Mouse (Mus musculus) CD4-positive helper T cell, adult 2 months (primary cell): Measurements from ENCODE around the gene Rffl.
A peak's percentile ranks its signal among the peaks of the same experiment; 100 is the strongest.
"Not testable (repeated sequence)": the region's sequence is repeated elsewhere in the genome, so short reads cannot be mapped to it uniquely, and the experiment has no call there.

ENCODE experiments used
- DNase-seq: peaks from one replicate; pipeline ENCODE4 v3.0.0-alpha.2; 2012; ENCODE audit warnings: low read depth, missing footprints, low spot score

Rffl gene

DNA sequence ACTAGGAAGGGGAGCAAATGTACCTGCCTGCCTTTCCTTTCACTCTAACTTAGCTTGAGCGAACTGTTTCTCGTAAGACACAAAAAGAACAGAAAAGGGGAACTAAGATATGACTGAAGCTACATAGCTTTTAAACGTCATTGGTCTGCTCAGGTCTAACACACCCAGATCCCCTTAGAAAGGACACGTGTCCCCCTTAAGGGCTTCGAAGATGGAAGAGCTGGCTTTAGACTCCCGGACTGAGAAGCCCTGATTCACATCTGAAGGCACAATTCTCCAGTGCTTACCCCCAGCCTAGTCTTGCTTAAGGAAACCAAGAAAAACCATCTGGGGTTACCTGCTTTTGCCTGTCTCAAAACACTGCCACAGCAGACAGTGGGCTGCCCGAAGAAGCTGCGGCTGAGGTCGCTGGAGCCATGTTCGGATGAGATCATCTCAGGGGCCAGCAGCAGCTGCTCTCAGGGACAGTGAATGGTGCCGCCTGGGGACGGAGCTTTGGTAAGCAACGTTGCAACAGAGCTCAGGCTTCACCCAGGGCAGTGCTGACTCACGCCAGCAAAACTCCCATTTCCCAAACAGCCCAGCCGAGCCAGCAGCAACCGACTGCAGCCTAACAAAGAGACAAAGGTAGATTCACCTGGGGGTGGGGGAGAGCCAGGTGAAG is 25.5 kb downstream of the Rffl start:
- no peak for DNase-seq

DNA sequence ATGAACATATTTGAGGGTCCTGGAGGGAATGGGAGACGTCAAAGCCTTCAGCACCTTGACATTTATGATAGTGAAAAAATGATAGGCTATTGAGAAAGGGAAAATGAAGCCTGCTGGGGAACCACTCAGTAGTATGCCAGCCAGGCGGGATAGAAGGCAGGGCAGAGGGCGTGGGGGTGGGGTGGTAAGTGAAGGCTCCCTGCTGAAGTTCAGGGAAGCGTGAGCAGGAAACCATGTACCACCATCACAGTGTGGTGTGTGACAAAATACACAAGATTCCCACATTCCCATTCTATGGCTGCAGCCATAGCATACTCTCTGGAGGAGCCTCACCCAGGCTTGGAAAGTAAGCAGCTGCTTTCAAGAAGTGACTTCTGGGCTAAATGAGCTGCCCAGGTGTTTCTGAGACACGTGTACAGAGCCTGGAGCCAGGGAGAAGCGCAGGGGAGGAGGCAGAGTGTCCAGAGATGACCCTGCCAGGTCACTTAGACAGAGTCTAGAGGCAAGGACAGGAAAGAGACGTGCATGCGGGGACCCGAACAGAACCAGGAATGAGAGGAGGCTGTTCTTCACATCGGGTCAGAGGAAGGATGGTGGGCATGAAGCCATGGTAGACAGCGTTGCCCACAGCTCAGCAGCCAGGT is 26.1 kb downstream of the Rffl start:
- no peak for DNase-seq

DNA sequence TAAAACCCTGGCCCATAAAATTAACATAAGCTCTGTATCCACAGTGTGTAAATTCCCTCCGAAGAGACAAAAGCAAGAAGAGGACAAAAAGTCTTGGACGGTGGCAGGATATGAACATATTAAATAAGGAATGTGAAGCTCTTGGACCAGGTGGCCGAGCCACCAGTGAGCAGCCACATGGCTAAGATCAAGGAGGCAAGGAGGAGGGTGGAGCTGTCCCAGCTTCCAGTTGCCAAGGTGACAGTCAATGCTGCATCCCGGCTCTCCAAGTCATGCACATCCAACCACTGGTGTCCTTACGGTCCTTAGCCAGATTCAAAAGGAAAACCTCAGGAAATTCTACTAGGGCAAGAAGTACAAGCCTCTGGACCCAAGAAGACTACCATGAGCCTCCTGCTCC is 32.5 kb downstream of the Rffl start:
- no peak for DNase-seq

GRCm38 (mm10) chr11:82837848-82838247 is 33.2 kb downstream of the Rffl start:
- no peak for DNase-seq

DNA sequence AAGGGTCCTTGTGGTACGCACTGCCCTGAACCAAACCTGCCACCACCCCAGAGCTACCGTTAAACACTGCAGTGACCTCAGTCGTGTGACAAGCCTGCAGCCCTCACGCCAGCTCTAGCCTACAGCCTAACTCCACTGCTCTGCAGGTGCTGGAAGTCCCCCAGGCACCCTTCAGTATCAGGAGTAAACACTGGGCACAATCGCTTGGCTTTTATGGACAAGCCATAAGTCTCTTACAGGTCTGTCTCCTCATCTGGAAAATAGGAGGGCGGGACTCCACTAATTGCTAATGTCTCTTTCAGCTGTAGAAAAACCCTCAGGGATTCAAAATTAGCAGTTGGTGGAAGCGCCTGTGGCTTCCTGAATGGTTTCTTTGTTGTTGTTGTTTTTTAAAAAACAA is 33.8 kb downstream of the Rffl start:
- no peak for DNase-seq

DNA sequence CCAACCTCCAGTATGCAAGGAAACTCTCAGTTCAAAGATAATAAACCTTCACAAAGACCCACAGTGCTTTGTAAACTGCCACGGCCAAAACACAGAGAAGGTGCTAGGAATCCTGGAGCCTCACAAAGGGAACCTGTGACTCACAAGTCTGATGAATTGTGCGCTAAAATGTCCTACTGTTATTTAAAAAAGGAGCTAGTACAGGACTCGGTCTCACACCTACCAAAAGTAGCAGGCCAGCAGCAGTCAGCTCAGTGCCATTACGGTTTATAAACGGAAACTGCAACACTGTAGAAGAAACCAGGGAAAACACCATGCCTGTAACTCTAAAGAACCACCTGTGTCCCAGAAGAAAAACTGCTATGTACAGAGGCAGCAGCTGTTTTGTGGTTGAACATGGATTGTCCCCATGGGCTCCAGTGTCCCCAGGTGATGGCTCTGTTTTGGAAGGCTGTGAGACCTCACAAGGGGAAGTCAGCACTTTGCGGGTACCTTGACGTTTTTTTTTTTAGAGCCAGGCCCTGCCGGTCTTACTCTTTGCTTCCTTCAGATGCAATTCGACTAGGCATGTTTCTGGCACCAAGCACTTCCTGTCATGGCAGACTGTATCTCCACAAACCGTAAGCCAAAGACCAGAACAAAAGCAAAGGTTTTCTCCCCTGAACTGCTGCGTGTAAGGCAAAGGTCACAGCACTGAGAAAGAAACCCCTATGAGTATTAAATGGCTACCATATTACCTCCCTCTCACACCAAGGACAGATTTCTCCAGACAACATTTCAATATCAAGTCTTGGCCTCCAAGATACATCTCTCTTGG is 35.2 kb downstream of the Rffl start:
- no peak for DNase-seq

- not testable (repeated sequence) for DNase-seq
Observed at GRCm38 (mm10) chr11:82834359-82834758, 36.7 kb downstream of the Rffl start.

DNA sequence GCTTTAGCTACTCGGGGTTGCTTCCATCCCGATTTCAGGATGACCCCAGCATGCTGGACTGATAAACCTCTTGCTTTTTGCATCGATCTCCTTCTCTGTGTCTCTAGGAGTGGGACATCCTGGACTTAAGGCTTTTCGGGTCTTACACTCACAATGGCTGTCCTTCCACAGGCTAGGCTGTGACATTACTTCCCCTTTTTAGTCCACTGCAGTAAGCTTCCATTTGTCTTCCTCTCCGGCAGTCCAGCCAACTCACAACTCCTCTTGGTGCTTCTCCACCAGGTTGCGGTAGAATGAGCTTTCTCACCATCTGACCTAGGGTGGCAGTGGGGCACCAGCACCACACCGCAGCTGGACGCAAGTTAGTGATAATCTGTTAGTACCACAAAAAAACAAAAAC is 37.1 kb downstream of the Rffl start:
- no peak for DNase-seq

GRCm38 (mm10) chr11:82832402-82832801 is 38.6 kb downstream of the Rffl start:
- not testable (repeated sequence) for DNase-seq

- DNase-seq: no peak
Observed at GRCm38 (mm10) chr11:82831008-82831893, 39.8 kb downstream of the Rffl start.

- no peak for DNase-seq
Observed at GRCm38 (mm10) chr11:82826818-82827217, 44.2 kb downstream of the Rffl start.

DNA sequence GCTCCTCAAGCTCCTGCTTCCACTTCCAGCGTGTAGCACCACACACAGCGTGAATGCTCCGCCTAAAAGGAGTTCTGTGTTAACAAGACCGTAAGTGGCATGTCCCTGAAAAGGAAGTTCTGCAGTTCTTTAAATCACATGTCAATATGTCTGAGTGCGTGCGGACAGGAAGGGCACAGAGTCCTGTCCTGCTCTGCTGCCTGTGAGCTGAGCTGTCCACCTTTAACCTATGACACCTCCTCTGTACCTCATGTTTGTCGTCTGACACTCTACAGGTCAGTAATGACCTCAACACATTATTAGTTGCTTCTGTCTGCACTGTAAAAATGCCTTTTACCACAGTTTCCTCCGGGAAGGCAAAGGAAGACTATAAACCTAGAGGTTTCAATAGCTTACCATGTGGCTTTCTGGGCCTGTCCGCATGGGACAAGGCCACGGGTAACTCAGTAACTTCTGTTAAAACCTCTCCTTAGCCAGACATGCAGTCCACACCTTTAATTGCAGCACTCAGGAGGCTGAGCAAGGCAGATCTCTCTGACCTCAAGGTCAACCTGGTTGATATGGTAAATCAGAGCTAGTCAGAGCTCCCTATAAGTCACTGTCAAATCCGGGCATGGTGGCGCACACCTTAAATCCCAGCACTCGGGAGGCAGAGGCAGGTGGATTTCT is 50.1 kb downstream of the Rffl start:
- DNase-seq: no peak

- peak; percentile 44 for DNase-seq
Observed at GRCm38 (mm10) chr11:82819350-82819749, 51.7 kb downstream of the Rffl start.

DNA sequence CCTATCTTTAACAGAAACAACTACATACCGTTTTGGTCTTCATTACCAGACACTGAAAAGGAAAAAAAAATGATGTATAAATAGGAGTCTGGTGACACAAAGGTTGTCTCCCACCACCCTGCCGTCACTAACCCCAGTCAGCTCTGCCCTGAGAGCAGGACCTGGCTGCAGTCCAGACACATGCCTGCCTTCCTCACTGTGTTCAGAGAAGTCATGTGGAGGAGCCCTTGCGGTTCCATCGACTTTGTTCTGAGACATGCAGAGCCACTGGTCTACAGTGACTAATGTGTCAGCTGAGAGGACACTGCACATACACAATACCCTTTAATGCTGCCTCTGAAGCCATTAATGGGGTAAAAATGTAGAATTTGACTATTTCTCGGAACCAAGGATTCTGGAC is 62.5 kb downstream of the Rffl start:
- DNase-seq: no peak

- no peak for DNase-seq
Observed at GRCm38 (mm10) chr11:82807370-82807769, 63.6 kb downstream of the Rffl start.

- DNase-seq: no peak
Observed at GRCm38 (mm10) chr11:82806656-82807055, 64.4 kb downstream of the Rffl start.

GRCm38 (mm10) chr11:82783453-82783852 is 87.6 kb downstream of the Rffl start:
- DNase-seq: no peak

GRCm38 (mm10) chr11:82782197-82782596 is 88.8 kb downstream of the Rffl start:
- DNase-seq: no peak

DNA sequence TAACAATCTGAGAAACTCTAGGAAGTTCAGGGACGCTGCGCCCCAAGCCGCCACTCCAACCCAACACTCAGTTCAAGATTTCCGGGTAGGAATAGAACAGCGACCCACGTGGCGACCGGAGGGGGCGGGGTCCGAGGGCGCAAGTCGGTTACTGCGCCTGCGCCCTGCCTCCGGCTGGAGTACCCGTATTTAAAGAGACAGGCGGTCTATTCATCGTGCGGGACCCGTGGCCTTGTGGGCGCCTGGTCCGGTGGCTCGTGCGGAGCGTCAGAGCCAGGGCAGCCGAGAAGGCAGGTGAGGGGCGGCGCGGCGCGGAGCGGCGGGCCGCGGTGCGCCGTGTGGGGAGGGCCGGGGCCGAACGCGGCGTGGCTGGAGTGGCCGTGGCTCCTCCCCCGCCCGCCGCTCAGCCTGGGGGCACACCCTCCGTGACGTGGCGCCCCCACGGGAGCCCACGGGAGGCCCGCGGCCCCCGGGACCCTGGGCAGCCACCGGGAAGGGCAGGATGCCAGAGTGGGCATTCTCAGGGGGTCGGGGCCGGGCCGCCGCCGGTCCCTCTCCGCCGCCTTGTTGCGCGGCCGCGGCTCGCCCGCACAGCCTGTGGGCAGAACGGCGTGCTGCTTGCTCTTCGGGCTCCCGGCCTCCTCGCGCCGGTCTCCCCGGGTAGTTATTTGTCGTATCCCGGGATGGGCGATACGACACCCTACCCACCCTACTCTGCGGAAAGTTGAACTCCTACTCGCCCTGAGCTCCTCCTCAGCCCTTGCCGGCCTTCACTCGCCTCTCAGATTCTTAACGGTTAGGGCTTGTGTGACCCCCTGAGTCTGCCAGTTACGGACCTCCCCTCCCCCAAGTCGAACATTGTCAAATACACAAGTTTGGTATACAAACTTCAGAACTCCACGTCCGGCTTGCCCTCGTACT is 89.8 kb downstream of the Rffl start, which contains the start of gene Lig3:
Gene Lig3, plus strand, starts transcription at position 126 of the 921 bp plus-strand sequence.
- DNase-seq: peak; percentile 95

GRCm38 (mm10) chr11:82780134-82780533 is 90.9 kb downstream of the Rffl start:
- DNase-seq: no peak
